Mouse (Mus musculus) spleen, adult 12 weeks (tissue): ENCODE data around the gene Ccni.

ENCODE experiments used
- DNase-seq: peaks from one replicate; pipeline ENCODE4 v3.0.0; 2022; ENCODE audit warnings: low spot score

Ccni gene

GRCm38 (mm10) chr5:93198232-93198631, 8.1 kb downstream of the Ccni start:
- no peak for DNase-seq

- no peak for DNase-seq
Observed at GRCm38 (mm10) chr5:93190428-93190827, 15.9 kb downstream of the Ccni start.

- DNase-seq, result no peak
Observed at GRCm38 (mm10) chr5:93189607-93190006, 16.7 kb downstream of the Ccni start.

GRCm38 (mm10) chr5:93184548-93184947, 21.7 kb downstream of the Ccni start:
- DNase-seq, result no peak

- no peak for DNase-seq
Observed at GRCm38 (mm10) chr5:93183311-93183710, 23.0 kb downstream of the Ccni start.

GRCm38 (mm10) chr5:93180252-93180651, 26.0 kb downstream of the Ccni start:
- no peak for DNase-seq

- no peak for DNase-seq
Observed at GRCm38 (mm10) chr5:93178616-93179015, 27.7 kb downstream of the Ccni start.

GRCm38 (mm10) chr5:93174675-93175074, 31.6 kb downstream of the Ccni start:
- DNase-seq, result no peak

GRCm38 (mm10) chr5:93172536-93172935, 33.8 kb downstream of the Ccni start:
- DNase-seq, result no peak

GRCm38 (mm10) chr5:93171420-93171819, 34.9 kb downstream of the Ccni start:
- DNase-seq, result no peak

- DNase-seq, result no peak
Observed at GRCm38 (mm10) chr5:93168654-93169053, 37.6 kb downstream of the Ccni start.

GRCm38 (mm10) chr5:93167919-93168516, 38.3 kb downstream of the Ccni start:
- no peak for DNase-seq

GRCm38 (mm10) chr5:93163541-93163940, 42.8 kb downstream of the Ccni start:
- no peak for DNase-seq

- DNase-seq, result no peak
Observed at GRCm38 (mm10) chr5:93154401-93154800, 51.9 kb downstream of the Ccni start.

- no peak for DNase-seq
Observed at GRCm38 (mm10) chr5:93152451-93152850, 53.8 kb downstream of the Ccni start.

GRCm38 (mm10) chr5:93151985-93152384, 54.3 kb downstream of the Ccni start:
- DNase-seq, result no peak

GRCm38 (mm10) chr5:93149969-93150777, 56.1 kb downstream of the Ccni start:
- no peak for DNase-seq

- no peak for DNase-seq
Observed at GRCm38 (mm10) chr5:93145504-93145903, 60.8 kb downstream of the Ccni start.

GRCm38 (mm10) chr5:93144874-93145273, 61.4 kb downstream of the Ccni start:
- no peak for DNase-seq

- no peak for DNase-seq
Observed at GRCm38 (mm10) chr5:93143360-93144091, 62.8 kb downstream of the Ccni start.

- no peak for DNase-seq
Observed at GRCm38 (mm10) chr5:93140747-93141146, 65.5 kb downstream of the Ccni start.

- no peak for DNase-seq
Observed at GRCm38 (mm10) chr5:93139350-93139749, 66.9 kb downstream of the Ccni start.
